Mouse (Mus musculus) small intestine, adult 2 months (tissue): ENCODE results near the gene Hoxb3. TPM values are rescaled to one million over a fixed set of nuclear protein-coding genes. Genes with fewer than 3 reads are reported as not detected.

Experiments used
- H3K27ac ChIP-seq: fragments of 200-500 bp; 2 replicates; pipeline ENCODE4 v1.5.1; 2012; ENCODE audit warnings: low read depth, low read length, control low read depth, inconsistent platforms; ENCODE audit not compliant: insufficient read depth
- H3K27me3 ChIP-seq: fragments of 200-500 bp; 2 replicates; pipeline ENCODE4 v1.6.1; 2012; ENCODE audit warnings: mild to moderate bottlenecking, moderate library complexity, low read length, inconsistent platforms; ENCODE audit not compliant: control insufficient read depth, insufficient read depth
- H3K36me3 ChIP-seq: fragments of 200-500 bp; 2 replicates; pipeline ENCODE4 v1.6.1; 2012; ENCODE audit warnings: mild to moderate bottlenecking, low read length, control low read depth, inconsistent platforms; ENCODE audit not compliant: control insufficient read depth, insufficient read depth
- H3K4me1 ChIP-seq: fragments of 200-500 bp; 2 replicates; pipeline ENCODE4 v1.6.1; 2012; ENCODE audit warnings: low read length, inconsistent platforms, mixed read lengths; ENCODE audit not compliant: control insufficient read depth, insufficient read depth, insufficient read length
- H3K4me3 ChIP-seq: fragments of 200-500 bp; 2 replicates; pipeline ENCODE4 v1.5.1; 2012; ENCODE audit warnings: low read depth, mild to moderate bottlenecking, control low read depth, inconsistent platforms, low read length, moderate library complexity
- CTCF ChIP-seq: fragments of 200-500 bp; IDR thresholded peaks from 2 replicates; pipeline ENCODE4 v1.5.1; 2012; ENCODE audit warnings: low read depth, mild to moderate bottlenecking, control low read depth, inconsistent platforms, low read length, moderate library complexity, mixed read lengths; ENCODE audit not compliant: insufficient replicate concordance, insufficient read length; ENCODE audit errors: extremely low read depth
- POLR2A ChIP-seq: fragments of 200-500 bp; IDR thresholded peaks from 2 replicates; pipeline ENCODE4 v1.6.1; 2012; ENCODE audit warnings: low read depth, mild to moderate bottlenecking, control low read depth, inconsistent platforms, low read length, moderate library complexity
- WGBS: fragments of 180-500 bp; shearing (Covaris S2); methylation state at CpG from one replicate; pipeline ENCODE4 v1.1.7; 2018; 5-methylcytosine and 5-hydroxymethylcytosine counted together
- polyA plus RNA-seq: library from polyadenylated mRNA; depleted of rRNA; stranded (reverse); fragments of >200 nt; gene quantifications from 2 replicates; pipeline ENCODE4 v1.2.3, GENCODE M21; 2012

The Hoxb3 gene
- polyA plus RNA-seq, 1 experiment: 5.5 TPM

GRCm38 (mm10) chr11:96350791-96351190 is 27.7 kb downstream of the Hoxb3 start:
- Histone ChIP-seq H3K4me1 (no peaks in the 10 kb centered on the region; the same call in 1 of the 2 replicates), H3K4me3 (no peak overlapping the region), H3K27me3 (peaks cover 41% of the 10 kb centered on the region), H3K36me3 (no peaks in the 10 kb centered on the region; the same call in 1 of the 2 replicates), H3K27ac (peak overlapping the region; percentile 35; the same call in 1 of the 2 replicates)
- 70% methylated on average over 2 of the region's 2 CpGs for WGBS
- TF ChIP-seq POLR2A (no peak), CTCF (no peak)

GRCm38 (mm10) chr11:96351312-96351711 is 28.2 kb downstream of the Hoxb3 start:
- Histone ChIP-seq H3K36me3 (no peaks in the 10 kb centered on the region; the same call in 1 of the 2 replicates), H3K4me3 (no peak overlapping the region), H3K27ac (peak overlapping the region; percentile 35), H3K4me1 (no peaks in the 10 kb centered on the region), H3K27me3 (peaks cover 38% of the 10 kb centered on the region)
- TF ChIP-seq POLR2A: no peak
- TF ChIP-seq CTCF: no peak
- WGBS: 50% methylated on average over 11 of the region's 11 CpGs

GRCm38 (mm10) chr11:96351831-96352230 is 28.7 kb downstream of the Hoxb3 start:
- H3K36me3 ChIP-seq: no peaks in the 10 kb centered on the region; the same call in 1 of the 2 replicates
- H3K4me1 ChIP-seq: no peaks in the 10 kb centered on the region
- H3K27ac ChIP-seq: peak overlapping the region; percentile 87
- peak overlapping the region; percentile 66 for H3K4me3 ChIP-seq
- 19% methylated on average over 22 of the region's 22 CpGs for WGBS
- peaks cover 38% of the 10 kb centered on the region for H3K27me3 ChIP-seq
- TF ChIP-seq POLR2A (no peak; the same call in 1 of the 2 replicates), CTCF (no peak)

GRCm38 (mm10) chr11:96352691-96353521 is 29.8 kb downstream of the Hoxb3 start:
- Histone ChIP-seq H3K4me3 (peak overlapping the region; percentile 58), H3K27ac (peak overlapping the region; percentile 87), H3K4me1 (no peaks in the 10 kb centered on the region), H3K27me3 (peaks cover 38% of the 10 kb centered on the region), H3K36me3 (no peaks in the 10 kb centered on the region; the same call in 1 of the 2 replicates)
- WGBS: 2% methylated on average over 75 of the region's 75 CpGs
- no peak for TF ChIP-seq POLR2A
- no peak for TF ChIP-seq CTCF

- Histone ChIP-seq H3K27ac (peak overlapping the region; percentile 87), H3K36me3 (no peaks in the 10 kb centered on the region; the same call in 1 of the 2 replicates), H3K4me3 (peak overlapping the region; percentile 58), H3K4me1 (no peaks in the 10 kb centered on the region), H3K27me3 (peaks cover 38% of the 10 kb centered on the region)
- no peak for TF ChIP-seq CTCF
- no peak for TF ChIP-seq POLR2A
- 18% methylated on average over 14 of the region's 14 CpGs for WGBS
Measured at GRCm38 (mm10) chr11:96353522-96353841, 30.4 kb downstream of the Hoxb3 start.

- Histone ChIP-seq H3K36me3 (no peaks in the 10 kb centered on the region; the same call in 1 of the 2 replicates), H3K4me3 (peak overlapping the region; percentile 54), H3K4me1 (no peaks in the 10 kb centered on the region), H3K27me3 (peaks cover 38% of the 10 kb centered on the region), H3K27ac (peak overlapping the region; percentile 71; the same call in 1 of the 2 replicates)
- 51% methylated on average over 8 of the region's 8 CpGs for WGBS
- no peak for TF ChIP-seq CTCF
- TF ChIP-seq POLR2A: no peak
Measured at GRCm38 (mm10) chr11:96353939-96354338, 30.8 kb downstream of the Hoxb3 start.

GRCm38 (mm10) chr11:96354376-96354775 is 31.2 kb downstream of the Hoxb3 start:
- 12% methylated on average over 25 of the region's 25 CpGs for WGBS
- TF ChIP-seq CTCF (no peak), POLR2A (no peak)
- Histone ChIP-seq H3K36me3 (no peaks in the 10 kb centered on the region; the same call in 1 of the 2 replicates), H3K27ac (peak overlapping the region; percentile 71), H3K4me1 (no peaks in the 10 kb centered on the region), H3K4me3 (peak overlapping the region; percentile 54), H3K27me3 (peaks cover 40% of the 10 kb centered on the region)
